Mouse (Mus musculus): ENCODE results near the gene Nfatc4. TPM values are rescaled to one million over a fixed set of nuclear protein-coding genes. Genes with fewer than 3 reads are reported as not detected.

The Nfatc4 gene
- total RNA-seq, 2 experiments from 2014 or later: 3.2 to 5.9 TPM

- DNase-seq: peak; percentile 72
Observed at GRCm38 (mm10) chr14:55822435-55822990, 431 bp upstream of the Nfatc4 start.

- DNase-seq: peak; percentile 33
Observed at GRCm38 (mm10) chr14:55824001-55824480, 1.1 kb downstream of the Nfatc4 start.

- DNase-seq: peak; percentile 66
Observed at GRCm38 (mm10) chr14:55824481-55825215, 1.7 kb downstream of the Nfatc4 start.

- peak; percentile 51 for DNase-seq
Observed at GRCm38 (mm10) chr14:55825216-55826051, 2.5 kb downstream of the Nfatc4 start.

GRCm38 (mm10) chr14:55826142-55826541 is 3.2 kb downstream of the Nfatc4 start:
- DNase-seq: no peak

- peak; percentile 31 for DNase-seq
Observed at GRCm38 (mm10) chr14:55826551-55827340, 3.8 kb downstream of the Nfatc4 start.

GRCm38 (mm10) chr14:55828716-55829263 is 5.8 kb downstream of the Nfatc4 start:
- no peak for DNase-seq

- DNase-seq: peak; percentile 5
Observed at GRCm38 (mm10) chr14:55829854-55830253, 6.9 kb downstream of the Nfatc4 start.

- peak; percentile 3 for DNase-seq
Observed at GRCm38 (mm10) chr14:55830331-55830730, 7.4 kb downstream of the Nfatc4 start.

- no peak for DNase-seq
Observed at GRCm38 (mm10) chr14:55833126-55833525, 10.2 kb downstream of the Nfatc4 start.

- no peak for DNase-seq
Observed at GRCm38 (mm10) chr14:55834808-55835533, 12.0 kb downstream of the Nfatc4 start.

GRCm38 (mm10) chr14:55838312-55838711 is 15.4 kb downstream of the Nfatc4 start:
- no peak for DNase-seq

GRCm38 (mm10) chr14:55838740-55839139 is 15.8 kb downstream of the Nfatc4 start:
- DNase-seq: no peak

- DNase-seq: no peak
Observed at GRCm38 (mm10) chr14:55840853-55841366, 18.0 kb downstream of the Nfatc4 start.

GRCm38 (mm10) chr14:55842794-55843193 is 19.9 kb downstream of the Nfatc4 start:
- DNase-seq: no peak

GRCm38 (mm10) chr14:55845506-55846294 is 22.8 kb downstream of the Nfatc4 start:
- DNase-seq: no peak

- DNase-seq: no peak
Observed at GRCm38 (mm10) chr14:55850885-55851284, 27.9 kb downstream of the Nfatc4 start.

- no peak for DNase-seq
Observed at GRCm38 (mm10) chr14:55852646-55853551, 30.0 kb downstream of the Nfatc4 start.
